Mouse (Mus musculus): Measurements from ENCODE around the gene Rmdn3.
A peak's percentile ranks its signal among the peaks of the same experiment; 100 is the strongest.

Rmdn3 gene

DNA sequence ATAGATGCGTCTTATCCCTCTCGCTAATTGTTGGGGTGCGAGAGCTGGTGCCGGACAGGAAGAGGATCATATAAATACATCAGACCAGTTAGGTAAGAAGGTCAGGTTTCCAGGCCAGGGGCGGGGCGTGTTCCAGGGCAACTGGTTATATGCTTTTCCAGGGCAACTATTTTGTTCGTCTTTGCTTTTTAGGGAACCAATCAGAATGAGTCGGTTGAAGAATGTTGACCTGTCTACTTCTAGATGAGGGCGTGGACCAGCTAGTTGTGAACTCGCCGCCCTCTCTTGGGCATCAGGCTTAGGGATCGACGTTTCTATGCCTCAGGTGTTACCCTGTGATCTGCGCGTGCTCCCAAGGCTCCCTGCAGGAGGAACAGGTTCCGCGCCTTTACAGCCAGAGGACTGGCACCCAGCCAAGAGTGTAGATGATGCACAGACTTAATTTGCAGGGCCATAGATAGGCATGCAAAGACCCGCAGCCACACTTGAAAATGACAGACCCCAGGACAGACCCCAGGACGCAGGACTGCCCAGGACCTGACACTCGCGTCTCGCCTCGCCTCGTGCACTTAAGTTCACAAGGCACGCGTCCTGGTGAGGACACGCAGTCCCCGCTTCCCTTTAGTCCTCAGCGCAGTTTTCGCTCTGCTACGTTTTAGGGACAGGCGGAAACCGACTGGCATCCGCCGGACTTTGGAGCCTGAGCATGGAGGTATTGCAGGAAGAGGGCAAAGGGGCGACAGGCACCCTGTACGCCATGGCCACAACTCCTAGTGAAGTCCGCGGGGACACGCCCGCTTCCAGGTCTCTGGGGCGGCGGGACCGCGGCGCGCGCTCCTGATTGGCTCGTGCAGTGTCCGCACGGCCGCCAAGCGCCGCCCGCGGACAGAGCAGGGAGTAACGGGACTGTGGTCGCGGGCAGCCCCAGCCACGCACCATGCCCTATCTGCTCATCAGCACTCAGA is 10.3 kb upstream of the Rmdn3 start, which contains the start of gene Gchfr:
Gene Gchfr, plus strand, starts transcription at position 873 of the 965 bp plus-strand sequence.
- peak; percentile 98 for DNase-seq

DNA sequence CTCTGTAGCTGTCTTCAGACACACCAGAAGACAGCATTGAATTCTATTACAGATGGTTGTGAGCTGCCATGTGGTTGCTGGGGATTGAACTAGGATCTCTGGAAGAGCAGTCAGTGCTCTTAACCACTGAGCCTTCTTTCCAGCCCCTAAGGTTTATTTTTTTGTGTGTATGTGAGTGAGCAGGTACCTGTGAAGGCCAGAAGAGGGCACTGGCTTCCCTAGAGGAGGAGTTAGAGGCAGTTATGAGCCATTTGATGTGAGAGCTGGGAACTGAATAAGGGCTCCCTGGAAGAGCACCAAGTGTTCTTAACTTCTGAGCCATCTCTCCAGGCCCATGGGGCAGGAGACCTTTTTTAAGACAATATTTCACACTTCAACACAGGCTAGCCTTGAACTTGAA is 8.6 kb upstream of the Rmdn3 start:
- no peak for DNase-seq

DNA sequence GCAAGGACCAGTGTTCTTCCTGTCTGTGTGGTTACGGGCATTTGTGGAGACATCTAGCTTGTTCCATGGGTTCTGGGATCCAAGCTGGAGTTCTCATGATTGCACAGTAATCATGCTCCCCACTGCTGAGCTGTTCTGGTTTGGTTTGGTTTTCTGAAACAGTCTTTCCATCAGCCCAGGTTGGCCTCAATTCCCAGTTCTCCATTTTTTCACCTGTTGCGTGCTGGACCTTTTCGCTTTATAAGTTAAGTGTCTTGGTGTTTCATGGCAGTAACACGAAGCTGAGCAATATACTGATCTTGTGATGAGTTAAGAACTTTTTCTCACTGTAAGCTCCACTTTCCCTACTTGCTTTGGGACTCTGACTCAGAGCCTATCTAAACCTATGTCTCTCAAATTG is 7.2 kb upstream of the Rmdn3 start:
- no peak for DNase-seq

DNA sequence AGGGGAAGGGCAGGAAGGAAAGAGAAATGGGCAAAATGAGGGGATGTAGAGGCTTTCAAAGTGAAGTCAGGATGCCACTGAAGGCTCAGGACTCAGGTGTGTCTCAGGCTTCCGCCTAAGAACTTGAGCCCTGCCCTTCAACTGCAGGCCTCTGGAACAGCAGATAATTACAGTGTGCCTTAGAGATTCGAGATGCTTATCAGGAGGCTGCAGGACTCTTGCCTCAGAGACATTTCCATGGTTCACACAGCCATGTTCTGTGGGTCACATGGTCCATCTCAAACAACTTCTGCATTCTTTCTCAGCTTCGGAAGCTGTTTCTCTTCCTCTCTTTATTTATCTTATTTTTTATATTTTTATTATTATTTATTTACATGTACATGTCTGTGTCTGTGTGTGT is 6.3 kb upstream of the Rmdn3 start:
- DNase-seq, result no peak

DNA sequence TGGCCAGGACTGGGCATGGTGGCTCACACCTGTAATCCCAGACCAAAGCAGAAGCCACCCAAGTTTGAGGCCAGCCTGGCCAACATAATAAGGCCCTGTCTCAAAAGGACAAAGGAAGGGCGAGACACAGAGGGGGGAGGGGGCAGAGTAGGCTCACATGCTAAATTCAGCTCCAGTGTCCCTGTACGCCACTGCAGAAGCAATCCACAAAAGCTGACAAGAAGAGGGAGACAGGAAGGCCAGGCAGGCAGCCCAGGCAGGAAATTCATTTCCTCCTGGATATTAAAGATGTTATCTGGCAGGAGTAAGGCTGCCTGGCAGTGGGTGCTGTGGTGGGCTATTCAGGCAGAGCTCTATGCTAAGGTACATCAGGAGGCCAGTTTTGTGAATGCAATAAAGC is 4.4 kb upstream of the Rmdn3 start:
- DNase-seq, result peak; percentile 92

DNA sequence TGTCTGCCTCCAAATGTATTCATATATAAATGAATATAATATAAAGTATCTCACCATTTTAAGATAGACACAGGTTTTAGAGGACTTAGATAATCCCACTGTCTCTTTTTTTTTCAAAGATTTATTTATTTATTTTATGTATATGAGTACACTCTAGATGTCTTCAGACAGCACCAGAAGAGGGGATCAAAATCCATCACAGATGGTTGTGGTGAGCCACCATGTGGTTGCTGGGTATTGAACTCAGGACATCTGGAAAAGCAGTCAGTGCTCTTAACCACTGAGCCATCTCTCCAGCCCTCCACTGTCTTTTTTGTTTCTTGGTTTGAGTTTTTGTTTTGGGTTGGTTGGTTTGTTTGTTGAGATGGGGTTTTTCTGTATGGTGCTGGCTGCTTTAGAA is 1.0 kb upstream of the Rmdn3 start:
- DNase-seq, result no peak

DNA sequence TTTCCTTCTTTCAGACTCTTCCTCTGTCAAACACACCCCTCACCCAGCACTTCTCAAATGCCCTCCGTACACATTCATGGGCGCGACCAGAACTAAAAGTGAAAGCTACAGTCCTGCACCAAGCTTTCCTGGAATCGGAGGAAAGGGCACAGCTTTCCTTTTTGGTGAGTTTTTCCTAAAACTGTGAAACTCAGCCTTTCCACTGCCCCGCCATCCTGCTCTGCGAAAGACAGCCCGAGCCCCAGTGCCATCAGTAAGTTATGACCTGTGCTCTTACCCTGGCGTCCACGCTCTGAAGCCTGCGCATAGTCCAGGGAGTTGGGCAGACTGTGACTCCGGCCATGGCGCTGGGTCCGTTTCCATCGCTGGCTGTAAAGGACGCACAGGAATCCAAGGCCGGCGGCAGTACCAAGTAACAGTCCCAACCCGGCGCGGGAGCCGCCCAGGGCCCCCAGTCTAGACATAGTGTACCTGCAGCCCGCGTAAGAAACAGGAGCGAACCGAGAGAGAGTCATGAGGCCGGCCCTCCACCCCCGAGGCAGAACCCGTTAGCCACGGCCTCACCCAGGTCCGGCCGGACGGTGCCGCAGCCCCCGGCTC is 653 bp downstream of the Rmdn3 start:
- DNase-seq, result no peak

DNA sequence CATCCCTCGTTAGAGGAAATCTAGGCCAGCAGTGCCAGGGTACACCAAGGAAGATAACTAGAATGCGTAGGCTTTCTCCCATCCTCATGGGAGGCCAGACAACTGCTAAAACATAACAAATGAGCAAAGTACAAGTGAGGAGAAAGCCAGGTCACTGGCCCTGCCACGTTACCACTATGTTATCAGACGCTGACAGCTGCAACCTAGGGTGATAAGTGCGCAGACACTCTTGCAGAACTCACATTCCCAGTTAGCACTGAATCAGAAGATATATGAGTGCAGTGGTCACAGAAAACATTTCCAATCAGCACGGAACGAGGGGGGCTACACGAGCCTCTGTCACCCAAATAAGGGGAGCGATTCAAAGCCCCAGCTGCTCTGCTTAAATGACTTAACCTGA is 1.4 kb downstream of the Rmdn3 start:
- no peak for DNase-seq

DNA sequence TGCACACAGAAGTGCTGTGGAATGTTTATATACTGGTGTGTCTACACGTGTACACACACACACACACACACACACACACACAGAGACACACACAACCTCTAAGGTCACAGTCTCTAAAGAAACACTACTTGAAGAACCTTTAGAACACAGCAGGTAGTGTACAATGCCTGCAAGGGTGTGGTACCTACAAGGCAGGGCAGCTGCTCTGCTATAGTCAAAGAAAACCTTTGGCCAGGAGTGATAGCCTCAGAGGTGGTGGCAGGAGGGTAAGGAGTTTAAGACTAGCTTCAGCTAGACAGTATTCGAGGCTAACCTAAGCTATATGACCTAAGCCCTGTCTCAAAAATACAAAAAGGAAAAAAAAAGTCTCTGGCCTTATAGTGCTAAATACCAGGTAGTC is 2.2 kb downstream of the Rmdn3 start:
- DNase-seq, result no peak

DNA sequence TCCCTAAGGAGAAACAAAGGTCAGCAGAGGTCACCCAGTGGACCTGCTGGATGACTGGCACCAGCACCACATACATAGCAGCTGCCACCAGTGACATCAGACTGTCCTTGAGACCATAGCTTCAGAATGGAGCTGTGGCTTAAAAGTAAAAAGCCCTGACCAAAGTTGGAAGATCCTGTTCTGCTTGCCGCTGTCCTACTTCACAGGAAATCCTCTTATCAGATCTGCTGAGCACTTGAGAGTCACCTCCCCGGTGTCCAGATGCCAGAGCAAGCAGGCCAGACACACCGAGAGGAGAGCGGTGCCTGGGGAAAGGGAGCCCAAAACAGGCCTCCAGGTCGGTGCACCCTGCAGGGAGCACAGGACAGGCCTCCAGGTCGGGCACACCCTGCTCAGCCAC is 4.6 kb downstream of the Rmdn3 start:
- no peak for DNase-seq

DNA sequence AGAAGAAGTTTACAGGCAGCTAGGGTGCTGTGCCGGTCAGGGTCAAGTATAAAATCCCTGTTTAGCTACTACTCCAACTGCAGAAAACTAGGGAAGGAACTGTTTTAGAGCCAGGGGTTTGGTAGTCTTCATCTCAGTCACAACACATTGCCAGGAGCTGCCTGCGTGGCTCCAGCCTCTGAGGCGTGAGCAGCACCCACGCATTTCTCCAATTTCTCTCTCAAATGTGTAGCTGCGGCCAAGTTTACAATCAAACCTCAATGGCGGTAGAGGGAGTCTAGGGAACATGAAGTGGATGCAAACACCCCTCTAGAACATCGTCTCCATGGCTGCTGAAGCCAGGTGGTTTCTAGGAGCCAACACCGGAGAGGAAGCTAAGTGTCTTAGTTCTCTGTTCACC is 9.1 kb downstream of the Rmdn3 start:
- DNase-seq, result no peak

DNA sequence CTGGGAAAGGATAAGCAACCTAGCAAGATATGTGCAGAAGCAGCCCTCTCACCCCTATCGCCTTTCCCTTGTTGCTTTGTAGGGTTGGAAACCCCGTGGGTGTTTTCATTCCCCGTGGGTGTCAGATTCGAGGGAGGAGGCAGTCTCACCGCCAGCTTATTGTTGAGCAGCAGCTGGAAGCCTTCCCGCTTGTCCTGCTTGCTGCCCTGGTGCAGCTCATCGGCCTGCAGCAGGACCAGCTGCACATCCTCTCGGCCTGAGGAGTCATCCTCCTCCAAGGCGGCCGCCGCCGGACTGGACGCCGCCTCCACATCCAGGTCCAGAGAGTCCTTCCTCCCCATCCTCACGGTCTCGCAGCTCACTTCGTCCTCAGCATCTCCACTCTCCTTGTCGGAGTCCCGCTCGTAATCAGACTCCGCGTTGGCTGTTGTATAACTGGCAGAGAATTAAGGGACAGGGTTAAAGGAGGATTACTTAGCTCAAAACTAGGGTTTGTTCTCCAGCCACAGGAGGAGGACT is 9.6 kb downstream of the Rmdn3 start:
- DNase-seq, result peak; percentile 91

DNA sequence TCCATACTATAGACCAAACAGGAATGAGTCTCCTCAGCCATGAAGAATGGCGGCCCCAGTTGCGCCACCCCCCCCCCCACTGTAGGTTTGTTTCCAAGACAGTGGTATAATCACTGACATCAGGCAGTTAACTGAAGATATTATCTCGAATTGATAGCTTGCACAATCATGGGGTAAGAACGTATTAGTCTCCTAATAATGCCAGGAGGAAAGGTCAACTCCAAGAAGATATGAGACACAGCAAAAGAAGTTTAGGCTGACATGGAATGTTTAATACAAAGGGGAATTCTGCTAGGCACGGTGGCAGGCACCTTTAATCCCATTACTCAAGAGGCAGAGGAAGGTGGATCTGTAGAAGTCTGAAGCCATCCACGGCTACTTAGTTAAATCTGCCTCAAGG is 10.4 kb downstream of the Rmdn3 start:
- no peak for DNase-seq

DNA sequence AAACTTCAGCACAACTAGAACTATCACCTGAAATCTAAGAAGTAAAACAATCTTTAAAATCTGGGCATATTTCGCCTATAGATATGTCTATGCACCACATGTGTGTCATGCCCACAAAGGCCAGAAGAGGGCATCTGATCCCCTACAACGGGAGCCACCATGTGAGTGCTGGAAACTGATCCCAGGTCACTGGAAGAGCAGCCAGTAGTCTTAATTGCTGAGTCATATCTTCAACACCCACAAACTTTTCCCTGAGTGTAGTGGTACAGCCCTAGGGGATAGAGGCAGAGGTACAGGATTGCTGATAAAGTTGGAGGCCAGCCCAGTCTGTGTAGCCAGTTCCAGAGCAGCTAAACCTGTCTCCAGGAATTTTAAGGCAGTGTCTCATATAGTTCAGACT is 11.6 kb downstream of the Rmdn3 start:
- no peak for DNase-seq

DNA sequence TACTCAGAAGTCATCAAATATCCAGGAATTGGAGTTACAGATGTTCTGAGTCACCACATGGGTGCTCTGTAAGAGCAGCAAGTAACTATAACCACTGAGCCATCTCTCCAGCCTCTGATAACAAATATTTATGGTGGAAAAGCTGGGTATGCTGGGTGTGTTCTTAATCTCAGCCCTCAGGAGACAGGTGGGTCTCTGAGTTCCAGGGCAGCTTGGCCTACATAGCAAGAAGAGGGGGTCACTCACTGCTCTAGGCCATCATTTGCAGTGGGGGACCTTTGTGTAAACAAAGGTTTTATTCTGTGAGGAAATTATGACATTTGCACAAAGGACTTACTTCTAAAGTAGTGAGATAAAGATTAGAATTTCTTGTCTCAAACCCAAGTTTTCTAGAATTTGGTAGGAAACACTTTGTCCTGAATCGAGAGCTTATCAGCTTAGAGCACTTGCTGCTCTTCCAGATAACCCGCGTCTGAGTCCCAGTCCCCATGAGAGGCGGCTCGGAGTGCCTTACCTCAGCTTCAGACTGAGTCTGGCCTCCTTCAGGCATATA is 20.4 kb downstream of the Rmdn3 start:
- DNase-seq, result no peak

DNA sequence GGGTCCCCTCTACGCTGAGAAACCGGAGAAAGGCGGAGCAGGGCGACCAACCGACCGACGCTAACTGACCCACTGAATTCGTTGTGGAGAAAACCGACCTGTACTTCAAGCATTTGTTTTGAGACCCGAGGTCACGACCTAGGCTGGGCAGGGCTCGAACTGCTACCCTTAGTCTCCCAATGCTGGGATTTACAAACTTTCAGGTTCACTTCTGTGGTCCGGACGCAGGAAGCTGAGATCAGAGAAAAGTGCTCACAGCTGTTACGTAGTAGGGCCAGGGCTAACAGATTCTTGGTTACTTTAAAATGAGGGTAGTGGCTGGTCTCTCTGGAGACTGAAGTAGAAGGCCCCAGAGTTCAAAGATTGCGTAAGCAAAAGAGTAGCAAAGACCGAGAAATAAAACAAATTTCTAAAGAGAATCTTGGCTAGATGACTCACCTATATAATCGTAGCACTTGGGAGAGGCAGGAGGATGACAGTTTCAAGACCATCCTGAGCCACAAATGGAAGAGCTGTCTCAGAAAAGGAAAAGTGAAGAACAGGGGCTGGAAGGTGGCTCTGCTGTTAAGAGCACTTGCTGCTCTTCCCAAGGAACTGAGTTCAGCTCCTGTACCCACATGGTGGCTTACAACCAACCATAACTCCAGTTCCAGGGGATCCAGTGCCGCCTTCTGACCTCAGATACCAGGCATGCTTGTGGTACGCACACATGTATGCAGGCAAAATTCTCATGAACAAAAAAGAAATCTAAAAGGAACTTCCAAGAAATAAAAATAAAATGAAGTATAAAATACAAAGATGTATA is 43.5 kb downstream of the Rmdn3 start:
- no peak for DNase-seq

DNA sequence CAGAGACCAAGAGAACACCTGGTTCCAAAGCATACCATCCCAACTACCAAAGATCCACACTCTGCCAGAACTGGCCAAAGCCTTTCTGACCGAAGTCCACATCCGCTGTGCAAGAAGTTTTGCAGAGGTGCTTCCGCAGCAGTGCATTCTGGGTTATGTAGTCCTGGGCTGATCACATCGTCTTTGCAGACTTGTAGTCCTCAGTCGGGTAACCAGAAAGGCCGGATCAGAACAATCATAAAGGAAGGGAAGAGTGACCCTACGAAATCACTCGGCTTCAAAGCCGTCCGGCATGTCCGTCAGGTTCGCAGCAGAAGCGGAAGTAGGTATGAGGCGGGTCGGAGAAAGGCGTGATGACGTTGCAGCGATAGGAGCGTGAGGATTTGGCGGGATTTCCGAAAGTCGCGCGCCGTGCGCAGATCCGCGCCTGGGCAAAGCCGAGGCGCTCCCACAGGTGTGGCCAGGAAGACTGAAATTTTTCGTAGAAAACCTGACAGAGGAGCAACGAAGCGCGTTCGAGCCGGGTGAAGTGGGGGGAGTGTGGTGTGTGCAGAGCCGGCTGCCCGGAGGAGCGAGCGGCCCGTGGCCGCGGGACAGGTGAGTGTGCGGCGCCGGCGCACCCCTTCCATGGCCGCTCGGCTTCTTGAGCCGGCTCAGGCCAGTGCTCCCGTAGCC is 44.3 kb downstream of the Rmdn3 start, which contains the start of gene Rad51:
Gene Rad51, plus strand, starts transcription at position 356 of the 675 bp plus-strand sequence.
- peak; percentile 99 for DNase-seq

DNA sequence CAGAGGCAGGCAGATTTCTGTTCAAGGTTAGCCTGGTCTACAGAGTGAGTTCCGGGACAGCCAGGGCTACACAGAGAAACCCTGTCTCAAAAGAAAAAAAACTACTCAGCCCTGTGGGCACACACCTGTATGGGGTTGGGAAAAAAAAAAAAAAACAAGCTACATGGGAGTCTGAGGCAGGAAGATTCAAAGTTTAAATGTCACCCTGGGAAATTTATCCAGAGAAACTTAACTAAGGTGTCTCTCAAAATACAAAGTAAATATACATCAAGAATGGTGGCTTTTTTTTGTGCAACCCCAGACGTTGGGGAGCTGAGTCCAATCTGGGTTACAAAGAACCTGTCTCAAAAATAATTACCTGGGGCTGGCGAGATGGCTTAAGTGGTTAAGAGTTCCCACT is 45.8 kb downstream of the Rmdn3 start:
- DNase-seq, result peak; percentile 42

DNA sequence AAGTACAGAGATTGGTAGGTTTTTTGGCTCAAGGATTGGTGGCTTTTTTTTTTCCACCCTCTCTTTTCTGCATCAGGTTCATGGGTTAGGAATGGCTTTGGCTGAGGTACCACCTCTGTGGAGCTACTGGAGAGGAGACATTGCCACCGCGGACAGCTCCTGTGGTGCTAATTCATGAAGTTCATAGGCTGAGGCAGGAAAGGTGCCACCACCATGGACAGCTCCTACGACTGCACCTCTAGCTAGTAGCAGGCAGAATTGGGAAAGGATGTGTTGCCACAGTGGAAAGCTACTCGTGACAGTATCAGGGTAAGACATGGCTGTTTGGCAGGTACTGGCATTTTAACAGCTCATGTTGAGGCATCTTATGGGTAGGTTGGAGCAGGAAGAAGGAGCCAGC is 48.3 kb downstream of the Rmdn3 start:
- peak; percentile 92 for DNase-seq

DNA sequence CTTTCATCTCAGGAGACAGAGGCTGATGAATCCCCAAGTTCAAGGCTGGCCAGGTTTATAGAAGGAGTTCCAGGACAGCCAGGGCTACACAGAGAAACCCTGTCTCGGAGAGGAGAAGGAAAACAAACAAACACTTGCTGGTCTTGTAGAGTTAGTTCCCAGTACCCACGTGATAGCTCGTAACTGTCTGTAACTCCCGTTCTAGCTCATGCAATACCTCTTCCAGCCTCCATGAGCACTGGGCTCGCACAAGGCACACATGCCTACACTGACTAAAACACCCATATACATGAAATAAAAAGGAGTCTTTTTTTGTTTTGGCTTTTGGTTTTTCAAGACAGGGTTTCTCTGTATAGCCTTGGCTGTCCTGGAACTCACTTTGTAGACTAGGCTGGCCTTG is 50.3 kb downstream of the Rmdn3 start:
- DNase-seq, result no peak

DNA sequence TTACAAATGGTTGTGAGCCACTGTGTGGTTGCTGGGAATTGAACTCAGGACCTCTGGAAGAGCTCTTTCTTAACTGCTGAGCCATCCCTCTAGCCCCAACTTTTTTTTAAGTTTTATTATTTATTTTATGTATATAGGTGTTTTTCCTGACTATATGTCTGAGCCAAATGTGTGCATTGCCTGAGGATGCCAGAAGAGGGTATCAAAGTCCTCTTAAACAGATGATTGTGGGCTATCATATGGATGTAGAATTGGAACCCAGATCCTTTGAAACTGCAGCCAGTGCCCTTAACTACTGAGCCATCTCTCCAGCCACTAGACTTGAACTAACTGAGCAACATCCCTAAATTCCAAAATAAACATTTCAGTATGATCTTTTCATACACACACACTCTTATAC is 55.3 kb downstream of the Rmdn3 start:
- no peak for DNase-seq

Data from heart, adult 11 months (tissue).